Mouse (Mus musculus) induced T-regulatory cell, adult 2 months (primary cell): Measurements from ENCODE around the gene Mtmr3.

ENCODE experiments used
- DNase-seq: peaks from one replicate; pipeline ENCODE4 v3.0.0-alpha.2; 2012; ENCODE audit warnings: low read depth

The Mtmr3 gene

GRCm38 (mm10) chr11:4594608-4595500, at the start of gene Mtmr3:
Gene Mtmr3 (minus strand): TSS chr11:4594863.
- peak; percentile 98 for DNase-seq

- no peak for DNase-seq
These were observed 49.1 kb upstream of the Mtmr3 start for GRCm38 (mm10) chr11:4643722-4644121.

GRCm38 (mm10) chr11:4641185-4641584, 46.5 kb upstream of the Mtmr3 start:
- no peak for DNase-seq

- no peak for DNase-seq
These were observed 43.6 kb upstream of the Mtmr3 start for GRCm38 (mm10) chr11:4638261-4638660.

GRCm38 (mm10) chr11:4637534-4638234, 43.0 kb upstream of the Mtmr3 start, which contains the start of gene Ascc2:
Gene Ascc2 (plus strand): TSS chr11:4637747.
- DNase-seq = peak; percentile 93

GRCm38 (mm10) chr11:4636782-4637342, 42.2 kb upstream of the Mtmr3 start:
- no peak for DNase-seq

GRCm38 (mm10) chr11:4634395-4634794, 39.7 kb upstream of the Mtmr3 start:
- DNase-seq = no peak

GRCm38 (mm10) chr11:4633420-4633819, 38.8 kb upstream of the Mtmr3 start:
- no peak for DNase-seq

- no peak for DNase-seq
These were observed 35.2 kb upstream of the Mtmr3 start for GRCm38 (mm10) chr11:4629861-4630280.

- DNase-seq = no peak
These were observed 33.0 kb upstream of the Mtmr3 start for GRCm38 (mm10) chr11:4627636-4628035.

GRCm38 (mm10) chr11:4625931-4626330, 31.3 kb upstream of the Mtmr3 start:
- no peak for DNase-seq

- DNase-seq = no peak
These were observed 28.3 kb upstream of the Mtmr3 start for GRCm38 (mm10) chr11:4622997-4623396.

- no peak for DNase-seq
These were observed 27.9 kb upstream of the Mtmr3 start for GRCm38 (mm10) chr11:4622442-4622986.

- no peak for DNase-seq
These were observed 27.2 kb upstream of the Mtmr3 start for GRCm38 (mm10) chr11:4621866-4622265.

GRCm38 (mm10) chr11:4620501-4621108, 25.9 kb upstream of the Mtmr3 start:
- DNase-seq = no peak

GRCm38 (mm10) chr11:4620017-4620485, 25.4 kb upstream of the Mtmr3 start, which contains the start of gene Gm11032:
Gene Gm11032 (plus strand): TSS chr11:4620067.
- DNase-seq = no peak

- no peak for DNase-seq
These were observed 17.2 kb upstream of the Mtmr3 start for GRCm38 (mm10) chr11:4611904-4612303.

- no peak for DNase-seq
These were observed 11.9 kb upstream of the Mtmr3 start for GRCm38 (mm10) chr11:4606541-4606940.

- peak; percentile 44 for DNase-seq
These were observed 10.8 kb upstream of the Mtmr3 start for GRCm38 (mm10) chr11:4605414-4605813.

GRCm38 (mm10) chr11:4604441-4604840, 9.8 kb upstream of the Mtmr3 start:
- no peak for DNase-seq

GRCm38 (mm10) chr11:4602691-4603441, 8.2 kb upstream of the Mtmr3 start:
- DNase-seq = no peak
